Mouse (Mus musculus) mouse embryonic stem cell (cell line): ENCODE measurements at regions not wholly inside any gene's neighbourhood (a gene's known extent, or its start where the extent isn't known, plus 50 kb on each side); places are given as distances from the start of the nearest gene placed in this dataset.

Experiments used
- in situ Hi-C, 2 experiments: fragments of 300-500 bp; cut with MboI; formaldehyde crosslinking; loops; 1 replicate in 1 of 2; 3 replicates in 1 of 2; pipeline ENCODE4 v1.14.3; 2019 to 2020; ENCODE audit warnings: low sequenced_read_pairs in 2 of 2, low pct_unique_long_range_greater_than_20kb in 1 of 2, mixed read lengths in 1 of 2; ENCODE audit not compliant: unreplicated experiment in 1 of 2

DNA sequence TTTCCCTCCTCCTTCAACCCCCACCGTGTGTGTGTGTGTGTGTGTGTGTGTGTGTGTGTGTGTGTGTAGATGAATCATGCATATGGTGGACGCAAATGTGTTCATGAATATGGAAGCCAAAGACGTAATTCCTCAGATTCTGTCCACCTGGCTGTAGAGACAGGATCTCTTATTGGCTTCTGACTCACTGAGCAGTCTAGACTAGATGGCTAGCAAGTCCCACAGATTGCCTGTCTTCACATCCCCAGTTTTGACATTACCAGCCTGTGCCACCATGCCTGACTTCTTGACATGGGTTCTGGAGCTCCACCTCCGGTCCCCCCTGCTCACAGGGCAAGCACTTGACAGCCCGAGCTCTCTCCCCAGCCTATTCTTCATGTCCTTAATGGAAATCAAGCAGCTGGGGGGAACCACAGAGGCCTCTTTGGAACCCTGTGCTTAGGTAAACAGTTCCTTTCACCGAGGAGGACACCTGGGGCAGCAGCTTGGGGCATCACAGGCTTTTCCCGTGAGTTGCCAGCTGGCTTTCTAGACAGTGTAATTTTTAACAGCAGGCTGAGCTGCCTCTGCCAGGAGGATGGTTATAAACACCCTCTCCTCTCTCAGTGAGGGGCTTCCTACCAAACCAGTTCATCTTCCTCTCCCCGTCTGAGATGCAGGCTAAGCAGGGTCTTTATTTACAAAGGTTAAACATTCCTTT lies 345.9 kb upstream of the Castor2 start:
- in situ Hi-C loops = no loop called here

DNA sequence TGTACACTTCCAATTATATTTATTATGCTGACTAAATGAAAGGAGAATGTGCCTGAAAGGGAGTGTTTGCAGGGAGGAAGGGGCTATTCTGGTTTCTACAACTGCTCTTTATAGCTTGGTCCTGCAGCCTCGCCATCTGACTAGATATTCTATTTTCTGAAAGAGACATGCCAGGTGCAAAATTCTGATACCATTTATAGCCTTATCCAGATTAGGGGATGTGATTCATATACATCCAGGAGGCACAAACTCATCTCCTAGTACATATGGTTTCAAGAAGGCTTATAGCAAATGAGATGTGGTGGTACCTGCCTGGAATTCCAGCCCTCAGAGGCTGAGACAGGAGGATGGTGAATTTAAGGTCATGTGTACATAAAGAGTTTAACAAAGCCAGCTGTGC lies 352.6 kb upstream of the Castor2 start:
- in situ Hi-C loops = no loop called here

DNA sequence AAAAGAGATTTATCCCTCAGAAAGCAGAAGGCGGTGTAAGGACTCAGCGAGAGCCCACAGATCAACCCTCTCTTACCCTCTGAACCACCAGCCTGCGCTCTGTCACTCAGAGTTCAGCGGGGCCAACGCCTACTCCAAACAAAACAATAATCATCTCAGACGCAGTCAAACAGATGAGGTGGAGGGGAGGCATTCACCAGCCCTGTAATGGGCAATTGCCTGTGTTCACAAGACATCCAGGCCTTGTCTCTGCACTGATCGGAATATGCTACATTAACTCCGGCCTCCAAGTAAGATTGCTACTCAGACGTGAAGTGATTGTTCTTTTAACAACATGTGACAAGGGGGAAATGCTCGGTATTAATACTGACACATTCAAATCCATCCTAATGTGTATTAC lies 353.1 kb upstream of the Castor2 start:
- in situ Hi-C loops = no loop called here

DNA sequence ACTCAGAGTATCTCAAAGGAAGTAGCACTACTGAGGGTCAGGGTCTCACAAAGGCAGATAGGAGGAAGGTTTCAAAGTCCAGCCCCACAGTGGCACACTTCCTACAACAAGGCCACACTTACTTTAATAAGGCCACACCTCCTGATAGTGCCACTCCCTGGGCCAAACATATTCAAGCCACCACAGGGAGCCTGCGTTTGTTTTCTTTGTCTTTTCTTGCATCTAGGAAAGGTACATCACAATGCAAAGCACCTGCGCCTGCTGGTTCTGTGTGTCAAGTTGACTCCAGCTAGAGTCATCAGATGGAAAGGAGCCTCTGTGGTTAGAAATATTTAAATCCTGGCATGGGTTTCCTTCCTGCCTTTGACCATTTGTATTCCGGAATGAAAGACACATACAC lies 355.4 kb upstream of the Castor2 start:
- in situ Hi-C loops = no loop called here

DNA sequence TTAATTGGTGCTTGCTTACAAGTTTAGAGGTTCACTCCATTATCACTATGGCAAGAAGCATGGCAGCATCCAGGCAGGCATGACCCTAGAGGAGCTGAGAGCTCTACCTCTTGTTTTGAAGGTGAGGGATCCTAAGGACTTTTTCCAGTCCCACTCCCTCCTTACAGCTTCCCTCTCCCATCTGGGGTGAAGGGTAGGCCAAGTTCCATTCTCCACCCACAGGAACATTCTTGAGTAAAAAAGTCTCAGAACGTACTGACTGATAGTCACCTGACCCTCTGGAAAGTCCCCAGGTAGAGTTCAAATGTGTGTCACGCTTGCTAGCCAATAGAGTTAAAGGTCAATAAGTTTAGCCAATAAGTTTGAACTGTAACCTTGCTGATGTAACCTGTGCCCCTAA lies 355.9 kb upstream of the Castor2 start:
- in situ Hi-C loops = no loop called here

DNA sequence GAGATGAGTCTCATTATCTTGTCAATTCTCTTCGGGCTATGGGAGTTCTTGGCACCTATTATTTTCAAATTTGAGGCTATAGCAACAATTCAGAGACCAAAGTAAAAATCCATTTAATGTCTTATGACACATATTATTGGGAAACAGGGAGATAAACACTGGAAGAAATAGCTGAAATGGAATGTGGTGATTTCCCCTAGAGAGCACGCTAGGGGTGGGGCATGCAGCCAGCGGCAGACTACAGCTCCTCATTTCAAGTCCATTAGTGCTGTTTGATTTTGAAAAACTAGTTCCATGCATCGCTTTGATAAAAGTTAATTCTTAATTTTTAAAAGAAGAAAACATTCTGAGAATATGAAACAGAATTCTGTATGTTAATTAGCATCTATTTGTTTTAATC lies 367.6 kb upstream of the Castor2 start:
- in situ Hi-C loops = no loop called here

DNA sequence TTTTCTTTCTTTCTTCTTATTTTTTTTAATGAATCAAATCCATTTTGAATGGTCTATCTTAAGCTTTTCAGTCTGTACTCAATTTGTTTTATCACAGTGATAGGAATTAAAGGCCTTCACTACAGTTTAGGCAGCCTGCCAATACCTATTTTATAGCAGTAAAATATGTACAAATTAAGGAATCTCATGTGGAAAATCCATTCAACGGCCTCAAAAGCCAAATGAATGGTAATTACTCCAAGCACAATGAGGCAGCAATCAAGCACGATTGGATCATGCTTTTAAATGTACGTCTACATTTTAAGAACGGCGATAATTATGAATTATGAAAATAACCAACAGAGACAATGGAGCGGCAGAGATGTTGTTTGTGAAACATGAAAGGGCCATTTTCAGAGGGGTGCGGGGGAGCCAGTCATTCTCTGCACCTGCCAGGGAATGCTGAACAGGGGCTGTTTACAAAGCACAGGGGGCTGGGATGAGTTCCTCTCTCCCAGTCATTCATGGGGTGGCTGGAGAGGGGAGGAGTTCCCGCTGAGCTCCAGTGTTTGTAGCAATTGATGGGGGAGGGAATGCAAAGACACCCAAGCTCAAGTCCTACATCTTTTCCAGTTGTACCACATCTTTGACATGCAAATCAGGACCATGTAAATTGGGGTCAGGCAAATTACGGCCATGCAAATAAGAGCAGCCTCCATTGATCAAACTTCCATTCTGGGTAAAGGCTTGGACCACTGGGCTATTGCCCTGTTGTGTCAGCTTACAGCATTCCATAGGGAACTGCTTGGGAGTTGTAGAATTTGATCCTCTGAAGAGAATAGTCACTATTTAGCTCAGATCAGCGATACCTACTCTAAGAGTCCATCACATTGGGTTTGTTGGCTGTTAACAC lies 381.1 kb upstream of the Castor2 start:
- in situ Hi-C loops = no loop called here

DNA sequence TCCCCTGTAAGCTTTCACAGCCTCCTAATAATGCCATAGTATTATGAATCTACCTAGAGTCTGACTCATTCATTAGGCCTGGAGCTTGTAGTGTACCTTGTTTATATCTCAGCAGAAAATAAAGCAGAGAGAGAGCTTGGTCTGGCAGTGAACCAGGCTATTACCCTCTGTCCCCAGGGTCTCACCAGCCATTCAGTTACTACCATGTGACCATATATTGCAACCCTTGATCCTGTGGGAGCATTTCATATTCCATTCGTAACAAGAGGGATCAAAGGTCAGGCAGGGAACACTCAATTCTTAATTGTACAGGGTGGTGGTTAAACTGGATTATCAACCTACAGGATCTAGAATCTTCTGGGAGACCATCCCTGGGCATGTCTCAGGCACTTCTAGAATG lies 383.7 kb upstream of the Castor2 start:
- in situ Hi-C loops = no loop called here

DNA sequence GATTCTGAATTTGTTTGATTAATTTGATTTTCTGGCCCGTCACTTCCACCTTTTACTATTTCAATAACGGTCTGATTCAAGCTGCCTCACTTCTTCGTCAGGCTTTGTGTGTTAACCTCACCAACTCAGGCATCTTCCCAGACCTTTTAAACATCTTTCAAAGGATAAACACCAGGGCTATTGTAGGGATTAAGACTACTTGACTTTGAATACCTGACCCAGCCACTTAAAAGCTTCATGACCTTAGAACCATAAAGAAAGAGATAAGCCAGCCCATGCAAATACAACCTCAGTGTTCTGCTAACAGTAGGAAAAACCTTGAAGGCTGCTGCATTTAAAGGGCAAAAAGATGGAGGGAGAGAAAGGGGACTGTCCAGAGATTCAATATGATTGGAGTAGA lies 386.9 kb upstream of the Castor2 start:
- in situ Hi-C loops = no loop called here

DNA sequence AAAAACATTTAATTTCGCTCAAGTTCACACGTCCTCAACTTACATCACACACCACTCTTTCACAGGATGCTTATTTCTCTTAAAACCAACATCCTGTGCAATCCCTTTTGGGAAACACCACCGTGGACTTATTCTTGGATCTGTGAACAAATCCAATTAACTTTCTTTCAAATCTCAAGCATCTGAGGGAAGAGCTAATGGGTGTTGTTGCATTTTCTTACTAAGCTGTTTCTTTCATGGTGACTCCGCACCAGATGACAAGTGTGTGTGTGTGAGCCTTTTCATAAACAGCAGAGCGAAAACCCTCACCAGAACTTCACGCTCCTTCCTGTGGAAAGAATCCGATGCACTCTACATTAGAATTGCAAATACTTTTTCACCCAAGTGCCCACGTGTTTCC lies 390.6 kb upstream of the Castor2 start:
- in situ Hi-C loops = no loop called here

DNA sequence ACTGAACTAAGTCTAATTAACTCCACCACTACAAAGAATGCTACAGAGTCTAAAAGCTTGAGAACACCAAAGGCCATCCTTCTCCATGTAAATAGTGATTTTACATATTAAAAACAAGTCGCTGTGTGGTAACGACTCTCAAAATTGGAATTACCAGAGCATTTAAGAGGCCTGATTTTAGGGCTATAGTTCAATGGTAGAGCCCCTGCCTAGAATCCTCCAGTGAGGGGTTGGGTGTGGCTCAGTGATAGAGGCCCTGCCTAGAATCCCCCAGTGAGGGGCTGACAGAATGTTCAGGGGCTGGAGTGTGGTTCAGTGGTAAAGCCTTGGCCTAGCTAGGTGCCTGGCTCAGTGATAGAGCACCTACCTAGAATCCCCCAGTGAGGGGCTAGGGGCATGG lies 413.3 kb upstream of the Castor2 start:
- in situ Hi-C loops = no loop called here

DNA sequence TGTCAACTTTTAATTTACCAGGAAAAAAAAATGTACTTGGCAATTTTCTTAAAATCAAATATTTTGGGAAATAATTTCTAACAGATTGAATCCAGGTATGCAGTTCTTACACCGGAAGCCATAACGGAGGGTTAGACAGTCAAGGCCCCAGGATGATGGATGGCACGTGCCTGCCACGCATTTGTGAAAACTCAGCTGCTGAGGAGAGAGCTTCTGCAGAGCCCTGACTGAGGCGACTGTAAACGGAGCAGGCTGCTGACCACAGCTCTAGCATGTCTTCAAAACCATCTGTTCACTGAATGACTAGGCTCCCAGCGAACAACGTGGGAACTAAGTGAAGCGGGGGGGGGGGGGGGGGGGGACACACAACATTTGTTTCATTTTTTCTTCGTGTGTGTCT lies 416.5 kb upstream of the Castor2 start:
- in situ Hi-C loops = no loop called here

DNA sequence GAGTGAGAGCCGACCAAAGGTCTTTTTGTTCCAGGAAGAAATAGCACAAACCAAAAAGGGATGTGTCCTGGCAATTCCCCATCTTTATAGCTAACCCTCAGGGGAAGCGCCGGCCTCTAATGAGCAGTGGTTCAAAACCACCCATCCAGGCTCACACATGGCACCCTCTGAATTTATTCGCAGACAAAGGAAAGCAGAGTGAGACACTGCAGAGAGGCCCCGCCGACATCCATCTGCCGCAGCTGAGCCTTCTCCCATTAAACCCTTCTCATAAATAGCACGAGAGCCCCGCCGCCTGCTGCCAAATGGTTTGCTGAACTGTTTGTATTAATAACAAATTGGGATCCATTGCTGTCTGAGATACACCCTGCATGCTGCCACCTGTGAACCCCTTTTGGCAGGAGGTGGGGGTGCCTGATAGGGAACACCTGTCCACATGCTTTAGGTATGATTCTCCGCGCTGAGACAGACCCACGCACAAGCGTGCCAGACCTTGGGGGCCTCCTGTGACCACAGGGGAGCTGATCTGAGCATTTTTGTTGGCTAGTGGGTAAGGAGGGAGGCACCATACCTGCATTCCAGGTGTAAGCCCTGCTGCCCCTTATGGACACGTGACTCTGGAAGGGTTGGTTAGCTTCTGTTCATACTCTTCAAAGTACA lies 422.6 kb upstream of the Castor2 start:
- in situ Hi-C loops = no loop called here

DNA sequence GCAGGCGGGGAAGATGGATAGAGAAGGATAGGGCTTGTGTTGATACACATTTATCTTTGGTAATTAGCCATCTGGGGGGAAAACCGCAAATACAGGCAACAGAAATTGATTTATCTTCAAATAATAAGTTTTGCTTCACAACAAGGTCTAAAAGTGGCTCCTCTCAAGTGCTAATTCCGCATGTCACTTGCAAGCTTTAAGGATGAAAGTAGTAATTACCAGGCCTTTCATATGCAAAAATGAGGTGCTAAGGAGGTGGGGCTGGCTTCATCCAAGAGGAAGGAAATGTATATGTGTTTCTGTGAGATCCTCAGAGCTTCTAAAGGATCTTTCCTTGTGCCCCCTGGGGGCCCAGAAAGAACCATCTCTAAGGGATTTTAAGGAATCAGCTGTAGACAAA lies 423.9 kb upstream of the Castor2 start:
- in situ Hi-C loops = no loop called here

DNA sequence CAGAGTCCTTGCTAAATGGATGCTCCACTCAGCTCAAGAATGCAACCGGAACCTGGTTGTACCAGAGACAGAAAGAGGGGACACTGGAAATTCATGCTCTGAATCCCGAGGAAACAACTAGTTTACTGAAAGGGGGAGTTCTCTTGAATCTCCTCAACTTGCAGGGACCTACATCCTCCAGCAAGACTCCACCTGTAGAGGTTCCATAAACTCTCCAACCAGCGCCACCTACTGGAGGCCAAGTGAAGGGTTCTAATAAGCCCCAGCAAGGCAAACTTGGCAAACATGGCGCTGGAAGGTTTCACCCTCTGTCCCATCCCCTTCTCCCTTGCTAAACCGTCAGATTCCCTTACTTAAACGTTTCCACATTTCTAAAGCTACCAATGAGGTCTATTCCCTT lies 433.0 kb upstream of the Castor2 start:
- in situ Hi-C loops = no loop called here

DNA sequence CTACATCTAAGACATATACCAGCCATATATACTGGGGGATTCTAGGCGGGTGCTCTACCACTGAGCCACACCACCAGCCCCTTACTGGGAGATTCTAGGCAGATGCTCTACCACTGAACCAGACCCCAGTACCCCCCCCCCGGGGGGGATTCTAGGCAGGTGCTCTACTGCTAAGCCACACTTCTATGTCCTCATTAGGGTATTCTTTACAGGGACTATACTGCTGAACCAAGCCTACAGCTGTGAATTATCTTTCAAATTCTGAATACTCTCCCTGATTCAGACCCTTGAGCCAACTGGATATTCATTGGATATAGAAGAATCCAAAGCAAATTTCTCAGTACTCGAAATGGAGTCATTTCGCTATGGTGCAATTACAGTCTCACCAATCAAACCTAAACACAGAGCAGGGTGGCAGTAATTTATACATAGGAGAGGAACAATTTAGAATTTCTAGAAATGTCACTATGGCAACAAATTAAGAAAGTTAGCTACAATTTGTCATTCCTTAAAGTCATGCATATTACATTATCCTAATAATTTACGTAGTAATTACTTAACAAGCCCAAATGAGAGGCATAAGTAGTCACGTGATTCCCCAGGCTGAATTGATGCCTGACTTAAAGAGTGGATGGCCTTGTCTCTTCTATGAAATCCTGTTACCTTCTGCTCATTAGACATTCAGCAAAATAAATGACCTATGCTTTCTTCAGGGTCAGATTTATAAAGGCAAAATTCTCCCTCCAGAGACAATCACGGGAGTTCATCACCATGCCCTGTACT lies 436.8 kb upstream of the Castor2 start:
- in situ Hi-C loops = no loop called here

DNA sequence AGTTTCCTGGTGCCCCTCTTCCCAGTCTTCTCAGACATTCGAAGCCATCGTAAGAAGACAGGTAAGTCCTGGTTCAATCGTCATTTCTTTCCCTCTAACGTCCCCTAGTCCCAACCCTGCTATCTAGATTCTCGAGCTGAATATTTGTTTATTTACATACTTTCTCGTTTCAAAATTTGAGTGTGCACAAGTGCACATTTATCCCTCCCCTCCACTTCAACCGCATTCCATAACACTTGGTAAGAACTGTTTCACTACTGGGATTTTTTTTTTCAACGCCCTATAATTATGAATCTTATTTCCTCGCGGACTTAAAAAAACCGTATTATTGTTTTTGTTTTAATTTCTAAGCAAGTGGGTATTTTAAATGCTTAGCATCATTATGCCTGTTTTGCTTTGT lies 439.2 kb upstream of the Castor2 start:
- in situ Hi-C loops = no loop called here

DNA sequence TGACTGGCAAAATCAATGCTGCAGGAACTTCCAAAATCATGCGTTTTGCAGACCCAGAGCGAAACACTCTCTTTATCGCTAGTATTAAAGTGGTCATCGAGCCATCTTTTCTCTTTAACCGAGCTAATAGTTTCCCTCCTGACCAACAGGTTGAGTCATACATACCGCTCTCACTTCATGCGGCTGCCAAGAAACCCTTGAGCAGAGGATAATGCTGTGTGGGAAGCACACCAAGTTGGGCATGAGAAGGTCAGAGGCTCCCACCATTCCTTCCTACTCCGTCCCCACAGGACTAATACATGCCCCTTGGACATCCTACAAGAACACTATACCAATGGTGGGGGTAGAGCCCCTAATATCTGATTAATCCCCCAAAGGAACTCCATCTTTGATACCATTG lies 442.7 kb upstream of the Castor2 start:
- in situ Hi-C loops = no loop called here

DNA sequence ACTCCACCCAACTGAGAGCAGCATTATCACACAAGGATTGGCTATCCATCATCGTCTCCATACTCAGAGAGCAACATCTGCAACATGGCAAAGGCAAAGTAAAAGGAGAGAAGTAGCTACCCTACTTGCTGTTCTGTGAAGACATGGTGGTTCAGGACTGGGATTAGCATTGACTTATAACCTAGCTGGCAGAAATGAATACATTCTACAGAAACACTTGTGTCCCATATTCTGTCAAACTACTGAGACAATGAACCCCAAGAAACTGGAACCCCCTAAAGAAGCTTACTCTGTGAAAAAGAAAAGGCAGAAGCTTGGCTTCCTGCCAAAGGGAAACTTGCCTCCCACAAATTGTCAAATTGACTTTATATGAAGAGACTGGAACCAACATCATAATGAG lies 446.1 kb upstream of the Castor2 start:
- in situ Hi-C loops = no loop called here
